Comparison of ENCODE assay signal across 11 mouse cellular contexts in the genomic region with DNA sequence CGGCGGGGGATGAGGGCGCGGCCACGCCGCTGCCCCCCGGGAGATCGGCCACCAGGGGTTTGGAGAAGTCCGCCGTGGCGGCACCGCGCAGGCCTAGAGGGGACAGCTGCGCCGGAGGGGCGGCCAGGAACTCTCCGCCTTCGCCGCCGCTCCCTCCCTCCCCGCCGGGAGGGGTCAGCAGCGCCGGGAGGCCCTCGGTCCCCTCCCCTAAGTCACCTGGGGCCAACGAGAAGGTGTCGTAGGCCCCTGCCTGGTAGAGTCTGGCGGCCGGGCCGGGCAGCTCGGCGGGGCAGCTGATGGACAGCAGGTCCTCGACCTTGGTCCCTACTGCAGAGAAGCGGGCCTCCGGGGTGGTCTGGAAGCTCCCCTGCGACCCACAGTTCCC. TPM values are rescaled to one million over a fixed set of nuclear protein-coding genes. Genes with fewer than 3 reads are reported as not detected.
DNase-seq lines count a peak whose midpoint lies in the region; ATAC-seq and TF ChIP-seq lines count a peak whose summit lies in the region.
"Had no signal": no experiment of that assay in that cellular context is flagged by ENCODE, and none has a peak within 500 bp of the region (broad histone marks: within the 10 kb centered on the region; RNA-seq: fewer than 3 reads in every experiment).

No protein-coding gene starts in this region.

- no peak overlapping the region for H3K9ac ChIP-seq in heart, postnatal 0 days (replicated peaks; ENCODE audit: low read depth, low read length)
- H3K9ac ChIP-seq in forebrain, postnatal 0 days = peak overlapping the region; percentile 14; the same call in 1 of the 2 replicates
- H3K9ac ChIP-seq in midbrain, embryonic 11.5 days (ENCODE audit: low read length) = no peak overlapping the region

- no peak for TF ChIP-seq EP300 in heart, postnatal 0 days (IDR thresholded peaks at IDR 0.05; ENCODE audit: low read depth)

- H3K36me3 ChIP-seq in heart, postnatal 0 days (replicated peaks; ENCODE audit: control insufficient read depth, insufficient read depth, low read length) = no peaks in the 10 kb centered on the region
- no peaks in the 10 kb centered on the region for H3K36me3 ChIP-seq in forebrain, postnatal 0 days (ENCODE audit: insufficient read depth)
- no peaks in the 10 kb centered on the region for H3K36me3 ChIP-seq in midbrain, embryonic 11.5 days (ENCODE audit: control insufficient read depth, insufficient read depth, low read length)

- H3K9me3 ChIP-seq in heart, postnatal 0 days (replicated peaks; ENCODE audit: control insufficient read depth, low read length) = no peaks in the 10 kb centered on the region
- no peaks in the 10 kb centered on the region for H3K9me3 ChIP-seq in forebrain, postnatal 0 days (ENCODE audit: low read length)
- H3K9me3 ChIP-seq in midbrain, embryonic 11.5 days (ENCODE audit: control insufficient read depth, low read length) = no peaks in the 10 kb centered on the region

- TF ChIP-seq POLR2A in cortical plate, adult 2 months (IDR thresholded peaks at IDR 0.05; ENCODE audit: extremely low read depth, insufficient read depth, low read length) = no peak

- H3K4me1 ChIP-seq in heart, postnatal 0 days (ENCODE audit: control insufficient read depth, insufficient read depth) = peaks cover 8% of the 10 kb centered on the region
- H3K4me1 ChIP-seq in cortical plate, adult 2 months (ENCODE audit: control insufficient read depth, insufficient read depth, low read length) = no peaks in the 10 kb centered on the region
- H3K4me1 ChIP-seq in forebrain, postnatal 0 days (ENCODE audit: insufficient read depth) = no peaks in the 10 kb centered on the region
- peaks cover 19% of the 10 kb centered on the region for H3K4me1 ChIP-seq in midbrain, embryonic 11.5 days (ENCODE audit: control insufficient read depth, insufficient read depth, low read length)

- WGBS in heart, postnatal 0 days = under 1% methylated on average over 29 of the region's 36 CpGs
- WGBS in forebrain, postnatal 0 days = under 1% methylated on average over 31 of the region's 36 CpGs
- under 1% methylated on average over 34 of the region's 36 CpGs for WGBS in midbrain, embryonic 11.5 days

- TF ChIP-seq CTCF in heart, postnatal 0 days (IDR thresholded peaks at IDR 0.05; ENCODE audit: low read depth) = no peak
- no peak for TF ChIP-seq CTCF in cortical plate, adult 2 months (IDR thresholded peaks at IDR 0.05; ENCODE audit: extremely low read depth, insufficient read depth, low read length)
- no peak for TF ChIP-seq CTCF in forebrain, postnatal 0 days (IDR thresholded peaks at IDR 0.05; ENCODE audit: low read depth)

- DNase-seq in heart, postnatal 0 days (ENCODE audit: low spot score) = no peak
- DNase-seq in heart, adult 9 months (ENCODE audit: low spot score in 2 of 2) = no peak
- DNase-seq in forebrain, postnatal 0 days = no peak
- peak; percentile 91 for DNase-seq in midbrain, embryonic 11.5 days (ENCODE audit: low spot score, missing footprints)
- no peak for DNase-seq in right cerebral cortex, adult 2 months (ENCODE audit: low spot score in 2 of 2)
- DNase-seq in lung, postnatal 4 days = no peak
- DNase-seq in ovary, postnatal 14 days (ENCODE audit: low spot score) = no peak
- DNase-seq: kidney, adult 18-20 months had no signal

- H3K4me2 ChIP-seq in heart, postnatal 0 days (ENCODE audit: low read depth, low read length) = peak overlapping the region; percentile 34
- peak overlapping the region; percentile 87 for H3K4me2 ChIP-seq in forebrain, postnatal 0 days (ENCODE audit: low read depth)
- peak overlapping the region; percentile 49 for H3K4me2 ChIP-seq in midbrain, embryonic 11.5 days

- peak overlapping the region; percentile 48 for H3K4me3 ChIP-seq in heart, postnatal 0 days (ENCODE audit: low read depth, low read length)
- H3K4me3 ChIP-seq in cortical plate, adult 2 months (ENCODE audit: insufficient read depth, low read length) = peak overlapping the region; percentile 92
- peak overlapping the region; percentile 48 for H3K4me3 ChIP-seq in forebrain, postnatal 0 days (ENCODE audit: low read depth, low read length)
- peak overlapping the region; percentile 36 for H3K4me3 ChIP-seq in midbrain, embryonic 11.5 days (ENCODE audit: low read depth, low read length)
- H3K4me3 ChIP-seq: myocyte had no signal

- ATAC-seq in heart, postnatal 0 days (ENCODE audit: insufficient read depth, low read depth) = no peak
- no peak for ATAC-seq in forebrain, postnatal 0 days
- peak; percentile 22; the same call in 1 of the 2 replicates for ATAC-seq in midbrain, embryonic 11.5 days (ENCODE audit: low FRiP score)
- ATAC-seq: Patski had no signal

- peaks cover 80% of the 10 kb centered on the region for H3K27me3 ChIP-seq in heart, postnatal 0 days (ENCODE audit: control insufficient read depth, insufficient read depth, low read length)
- peaks cover 52% of the 10 kb centered on the region for H3K27me3 ChIP-seq in forebrain, postnatal 0 days (ENCODE audit: insufficient read depth, low read length)
- peaks cover 50% of the 10 kb centered on the region for H3K27me3 ChIP-seq in midbrain, embryonic 11.5 days (ENCODE audit: control insufficient read depth, insufficient read depth, low read length)

- no peak overlapping the region for H3K27ac ChIP-seq in heart, postnatal 0 days (ENCODE audit: low read depth)
- peak overlapping the region; percentile 87; the same call in 1 of the 2 replicates for H3K27ac ChIP-seq in cortical plate, adult 2 months (ENCODE audit: insufficient read depth, low read length)
- H3K27ac ChIP-seq in forebrain, postnatal 0 days (ENCODE audit: low read depth, low read length) = no peak overlapping the region
- H3K27ac ChIP-seq in midbrain, embryonic 11.5 days (ENCODE audit: low read depth, low read length) = no peak overlapping the region

RNA-seq across cellular contexts. Expression of a gene that starts 1.3 kb away (rescaled TPM):
- total RNA-seq in heart, postnatal 0 days (2014; rRNA removed; ENCODE audit: low replicate concordance) = not detected in 2 replicates
- polyA plus RNA-seq in heart, postnatal 0 days (2015; fragmentation: Nextera tagmentation; extraction: Ambion mirVana) = not detected in 2 replicates
- polyA plus RNA-seq in cortical plate, adult 2 months (2012; rRNA removed) = 30.9 and 47.9 TPM in 2 replicates
- 1.3 and 1.7 TPM in 2 replicates for total RNA-seq in forebrain, postnatal 0 days (2014; rRNA removed)
- 1.9 and 2.0 TPM in 2 replicates for polyA plus RNA-seq in forebrain, postnatal 0 days (2015; fragmentation: Nextera tagmentation; extraction: Ambion mirVana)
- not detected in 2 replicates for polyA plus RNA-seq in midbrain, embryonic 11.5 days (2014; fragmentation: Nextera tagmentation; extraction: Ambion mirVana)
- polyA plus RNA-seq: myocyte, Patski had no signal

RNA-seq across cellular contexts. Expression of a gene that starts 9.3 kb away (rescaled TPM):
- total RNA-seq in heart, postnatal 0 days (2014; rRNA removed; ENCODE audit: low replicate concordance) = 0.11 TPM in 1 of 2 replicates, not detected in the other
- not detected in 2 replicates for polyA plus RNA-seq in heart, postnatal 0 days (2015; fragmentation: Nextera tagmentation; extraction: Ambion mirVana)
- 57.6 and 61.5 TPM in 2 replicates for polyA plus RNA-seq in cortical plate, adult 2 months (2012; rRNA removed)
- 42.5 and 46.7 TPM in 2 replicates for total RNA-seq in forebrain, postnatal 0 days (2014; rRNA removed)
- polyA plus RNA-seq in forebrain, postnatal 0 days (2015; fragmentation: Nextera tagmentation; extraction: Ambion mirVana) = 8.4 and 11.9 TPM in 2 replicates
- 0.79 and 1.1 TPM in 2 replicates for polyA plus RNA-seq in midbrain, embryonic 11.5 days (2014; fragmentation: Nextera tagmentation; extraction: Ambion mirVana)
- polyA plus RNA-seq: myocyte had no signal

Comparison
In these comparisons a context has a peak if more than half of its experiments do, and no peak if none do; other contexts are left out.
1. H3K4me2 ChIP-seq: peak in every context shown above with its lines; median percentile 87 in forebrain, postnatal 0 days; 49 in midbrain, embryonic 11.5 days; 34 in heart, postnatal 0 days.
2. H3K4me3 ChIP-seq: peak in every context shown above with its lines; median percentile 92 in cortical plate, adult 2 months; 48 in heart, postnatal 0 days; 48 in forebrain, postnatal 0 days; 36 in midbrain, embryonic 11.5 days.
3. RNA of a gene that starts 1.3 kb away (polyA plus RNA-seq): 30.9 to 47.9 TPM in cortical plate, adult 2 months; 1.9 to 2.0 TPM in forebrain, postnatal 0 days, not detected in heart, postnatal 0 days and not detected in midbrain, embryonic 11.5 days; every median in the first group is over 10 times any median in the second.